Mouse (Mus musculus) embryonic facial prominence, embryonic 12.5 days (tissue): ENCODE measurements around the gene 2310046K23Rik. TPM values are rescaled to one million over a fixed set of nuclear protein-coding genes. Genes with fewer than 3 reads are reported as not detected.
"Not testable (repeated sequence)": the region's sequence is repeated elsewhere in the genome, so short reads cannot be mapped to it uniquely, and the experiment has no call there.

Experiments used
- ATAC-seq: fragments of 200-750 bp; cut with Nextera tagmentation; 2 replicates; pipeline ENCODE4 v1.8.0; 2017; ENCODE audit not compliant: insufficient number of reproducible peaks, insufficient read depth, low FRiP score, low TSS enrichment
- H3K27ac ChIP-seq: fragments of 300-500 bp; sonication (generic); 2 replicates; pipeline ENCODE4 v1.5.1; 2016; ENCODE audit warnings: mild to moderate bottlenecking
- H3K27me3 ChIP-seq: fragments of 300-500 bp; sonication (generic); 2 replicates; pipeline ENCODE4 v1.6.1; 2016; ENCODE audit warnings: mild to moderate bottlenecking, moderate library complexity
- H3K36me3 ChIP-seq: fragments of 300-500 bp; sonication (generic); 2 replicates; pipeline ENCODE4 v1.6.1; 2016; ENCODE audit warnings: mild to moderate bottlenecking
- H3K4me1 ChIP-seq: fragments of 300-500 bp; sonication (generic); 2 replicates; pipeline ENCODE4 v1.6.1; 2016
- H3K4me2 ChIP-seq: fragments of 300-500 bp; sonication (generic); replicated peaks from 2 replicates; pipeline ENCODE4 v1.6.1; 2016; ENCODE audit warnings: mild to moderate bottlenecking, moderate library complexity
- H3K4me3 ChIP-seq: fragments of 300-500 bp; sonication (generic); 2 replicates; pipeline ENCODE4 v1.5.1; 2016; ENCODE audit warnings: mild to moderate bottlenecking
- H3K9ac ChIP-seq: fragments of 300-500 bp; sonication (generic); 2 replicates; pipeline ENCODE4 v1.6.1; 2016; ENCODE audit warnings: mild to moderate bottlenecking, moderate library complexity
- H3K9me3 ChIP-seq: fragments of 300-500 bp; sonication (generic); 2 replicates; pipeline ENCODE4 v1.6.1; 2016; ENCODE audit warnings: mild to moderate bottlenecking, moderate library complexity
- WGBS: fragments of 180-500 bp; shearing (Covaris S2); methylation state at CpG from one replicate; pipeline ENCODE4 v1.1.7; 2016; 5-methylcytosine and 5-hydroxymethylcytosine counted together
- polyA plus RNA-seq: library from polyadenylated mRNA; unstranded; fragments of >200 nt; fragmentation: Nextera tagmentation; extraction: Ambion mirVana; gene quantifications from 2 replicates; pipeline ENCODE4 v1.2.1, GENCODE M21; 2016

Gene 2310046K23Rik
- polyA plus RNA-seq, 1 experiment from 2014 or later: not detected

DNA sequence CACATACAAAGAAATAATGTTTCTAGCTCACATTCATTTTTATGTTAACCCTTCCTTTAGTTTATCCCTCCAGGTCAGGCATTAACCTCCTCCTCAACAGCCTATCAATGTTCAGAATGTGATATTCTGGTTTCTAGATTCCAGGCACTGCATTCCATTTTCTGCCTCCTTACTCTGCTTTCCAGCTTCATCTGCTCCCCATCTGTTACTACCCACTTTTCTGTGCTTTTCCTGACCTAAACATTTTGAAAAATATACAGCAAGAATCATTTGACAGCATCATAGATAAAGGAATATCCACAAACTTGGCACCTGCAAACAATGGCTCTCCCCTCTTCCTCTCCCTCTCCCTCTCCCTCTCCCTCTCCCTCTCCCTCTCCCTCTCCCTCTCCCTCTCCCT, 30.8 kb downstream of the 2310046K23Rik start:
- H3K4me1 ChIP-seq: no peaks in the 10 kb centered on the region
- H3K36me3 ChIP-seq: no peaks in the 10 kb centered on the region
- ATAC-seq: no peak
- H3K9ac ChIP-seq: no peak overlapping the region
- H3K9me3 ChIP-seq: no peaks in the 10 kb centered on the region
- H3K27ac ChIP-seq: no peak overlapping the region
- no peaks in the 10 kb centered on the region for H3K27me3 ChIP-seq
- no peak overlapping the region for H3K4me2 ChIP-seq
- H3K4me3 ChIP-seq: no peak overlapping the region

DNA sequence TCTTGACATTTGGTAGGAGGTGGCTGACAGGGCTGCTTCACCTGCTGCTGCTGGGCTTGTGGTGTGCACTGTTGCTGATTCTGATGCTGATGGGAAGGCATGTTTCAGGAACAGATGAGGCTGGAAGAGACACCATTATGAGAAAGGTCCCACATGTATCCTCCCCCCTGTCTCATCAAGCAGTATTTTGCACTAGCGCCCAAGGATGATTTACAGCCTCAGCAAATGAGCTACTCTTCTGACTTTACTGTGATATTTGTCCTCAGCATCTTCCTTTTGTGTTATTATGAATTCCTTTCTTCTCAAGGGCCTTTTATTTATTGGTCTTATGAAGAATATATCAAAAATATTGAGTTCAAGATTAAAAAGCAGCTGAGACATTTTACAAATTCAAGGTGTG, 33.9 kb downstream of the 2310046K23Rik start, which contains the start of gene Sprr4:
Gene Sprr4 (minus strand): TSS at position 101 of the 400 bp plus-strand sequence.
- no peak within 1 kb of the TSS for H3K9ac ChIP-seq
- H3K27ac ChIP-seq: no peak within 1 kb of the TSS
- H3K9me3 ChIP-seq: no peaks in the 10 kb centered on the region
- H3K36me3 ChIP-seq: no peaks in the 10 kb centered on the region
- 83% methylated on average over 1 of the region's 1 CpGs for WGBS
- no peak for ATAC-seq
- H3K4me1 ChIP-seq: no peaks in the 10 kb centered on the region
- no peaks in the 10 kb centered on the region for H3K27me3 ChIP-seq
- no peak within 1 kb of the TSS for H3K4me3 ChIP-seq
- no peak within 1 kb of the TSS for H3K4me2 ChIP-seq

GRCm38 (mm10) chr3:92490262-92490661, 44.0 kb downstream of the 2310046K23Rik start:
- H3K36me3 ChIP-seq, H3K4me3 ChIP-seq, H3K9ac ChIP-seq, H3K9me3 ChIP-seq, H3K27me3 ChIP-seq, ATAC-seq, H3K4me2 ChIP-seq, H3K27ac ChIP-seq, H3K4me1 ChIP-seq: not testable (repeated sequence)

DNA sequence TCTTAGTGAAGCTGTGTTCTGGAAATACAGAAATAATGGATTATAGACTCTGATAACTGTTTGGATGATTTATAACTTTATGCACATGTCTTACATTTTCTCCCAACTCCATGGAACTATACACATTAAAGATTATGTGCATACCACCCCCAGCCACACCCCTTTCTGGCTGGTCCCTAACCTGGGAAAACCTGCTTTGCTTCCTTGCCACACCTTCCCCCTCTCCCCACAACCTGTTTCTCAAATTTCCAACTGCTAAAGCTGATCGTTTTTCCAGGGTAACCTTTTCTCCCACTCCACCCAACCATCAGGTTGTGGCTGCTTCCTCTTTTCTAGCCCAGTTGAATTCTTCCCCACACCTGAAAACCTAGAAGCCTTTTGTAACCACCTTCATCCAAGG, 48.0 kb downstream of the 2310046K23Rik start:
- Histone ChIP-seq H3K4me2 (no peak overlapping the region), H3K4me3 (no peak overlapping the region), H3K9ac (no peak overlapping the region), H3K27me3 (no peaks in the 10 kb centered on the region), H3K4me1 (no peaks in the 10 kb centered on the region), H3K9me3 (no peaks in the 10 kb centered on the region), H3K36me3 (no peaks in the 10 kb centered on the region), H3K27ac (no peak overlapping the region)
- ATAC-seq: no peak
- WGBS: 40% methylated on average over 1 of the region's 1 CpGs

DNA sequence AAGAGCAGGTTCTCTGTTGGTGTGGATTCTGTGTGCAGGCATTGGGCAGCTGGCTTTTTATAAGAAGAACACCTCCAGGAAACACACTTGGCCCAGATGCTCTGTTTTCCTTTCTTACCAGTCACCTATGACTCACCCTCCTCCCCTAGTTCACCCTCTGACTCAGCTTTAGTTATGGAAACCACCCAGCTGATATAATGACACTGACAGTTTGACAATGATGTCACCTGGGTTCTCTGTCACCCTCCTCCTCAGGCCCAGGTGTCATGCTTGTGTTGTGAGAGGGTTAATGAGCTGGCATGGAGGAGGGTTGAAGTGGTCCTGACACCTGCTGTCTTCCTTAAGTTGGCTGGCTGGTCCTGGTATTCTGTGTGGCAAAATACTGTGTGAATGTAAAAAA, 48.4 kb downstream of the 2310046K23Rik start, which contains the start of gene Sprr1a:
Gene Sprr1a (minus strand): TSS at position 33 of the 400 bp plus-strand sequence.
- ATAC-seq: no peak
- Histone ChIP-seq H3K4me1 (no peaks in the 10 kb centered on the region), H3K27ac (no peak within 1 kb of the TSS), H3K9ac (no peak within 1 kb of the TSS), H3K9me3 (no peaks in the 10 kb centered on the region), H3K4me3 (no peak within 1 kb of the TSS), H3K36me3 (no peaks in the 10 kb centered on the region), H3K4me2 (no peak within 1 kb of the TSS), H3K27me3 (no peaks in the 10 kb centered on the region)

Other genes starting within 250 kb of the 2310046K23Rik start
- not detected in 2 replicates for gene Sprr2a3, start 249.1 kb downstream of the 2310046K23Rik start, polyA plus RNA-seq
- gene Sprr2b, start 217.9 kb downstream of the 2310046K23Rik start, polyA plus RNA-seq: 0.61 TPM in 1 of 2 replicates, not detected in the other
- not detected in 2 replicates for gene Sprr2d, start 195.4 kb downstream of the 2310046K23Rik start, polyA plus RNA-seq
- not detected in 2 replicates for gene Sprr2e, start 182.4 kb downstream of the 2310046K23Rik start, polyA plus RNA-seq
- not detected in 2 replicates for gene Sprr2f, start 169.3 kb downstream of the 2310046K23Rik start, polyA plus RNA-seq
- not detected in 2 replicates for gene Sprr2h, start 148.8 kb downstream of the 2310046K23Rik start, polyA plus RNA-seq
- not detected in 2 replicates for gene Sprr2i, start 126.5 kb downstream of the 2310046K23Rik start, polyA plus RNA-seq
- gene Sprr2j-ps, start 116.4 kb downstream of the 2310046K23Rik start, polyA plus RNA-seq: not detected in 2 replicates
- 5.9 and 7.5 TPM in 2 replicates for gene Gm9774, start 105.1 kb downstream of the 2310046K23Rik start, polyA plus RNA-seq
- gene Sprr2k, start 101.9 kb downstream of the 2310046K23Rik start, polyA plus RNA-seq: not detected in 2 replicates
- not detected in 2 replicates for gene Sprr1b, start 95.7 kb downstream of the 2310046K23Rik start, polyA plus RNA-seq
- gene Sprr3, start 75.8 kb downstream of the 2310046K23Rik start, polyA plus RNA-seq: not detected in 2 replicates
- gene Sprr1a, start 48.6 kb downstream of the 2310046K23Rik start, polyA plus RNA-seq: 0.29 and 0.55 TPM in 2 replicates
- gene Sprr4, start 34.0 kb downstream of the 2310046K23Rik start, polyA plus RNA-seq: not detected in 2 replicates
- gene Ivl, start 39.2 kb upstream of the 2310046K23Rik start, polyA plus RNA-seq: not detected in 2 replicates
- gene Smcp, start 54.5 kb upstream of the 2310046K23Rik start, polyA plus RNA-seq: not detected in 2 replicates
- gene 2210017I01Rik, start 73.0 kb upstream of the 2310046K23Rik start, polyA plus RNA-seq: not detected in 2 replicates
- gene Lce6a, start 87.1 kb upstream of the 2310046K23Rik start, polyA plus RNA-seq: not detected in 2 replicates
- gene Lce1a1, start 113.8 kb upstream of the 2310046K23Rik start, polyA plus RNA-seq: not detected in 2 replicates
- not detected in 2 replicates for gene Lce1b, start 122.4 kb upstream of the 2310046K23Rik start, polyA plus RNA-seq
- not detected in 2 replicates for gene Lce1a2, start 135.8 kb upstream of the 2310046K23Rik start, polyA plus RNA-seq
- not detected in 2 replicates for gene Lce1c, start 144.7 kb upstream of the 2310046K23Rik start, polyA plus RNA-seq
- not detected in 2 replicates for gene Lce1d, start 152.7 kb upstream of the 2310046K23Rik start, polyA plus RNA-seq
- not detected in 2 replicates for gene Lce1e, start 174.6 kb upstream of the 2310046K23Rik start, polyA plus RNA-seq
- not detected in 2 replicates for gene Lce1f, start 185.8 kb upstream of the 2310046K23Rik start, polyA plus RNA-seq
- gene Gm38119, start 204.6 kb upstream of the 2310046K23Rik start, polyA plus RNA-seq: not detected in 2 replicates
- not detected in 2 replicates for gene Lce1g, start 217.8 kb upstream of the 2310046K23Rik start, polyA plus RNA-seq
- gene Lce1h, start 230.6 kb upstream of the 2310046K23Rik start, polyA plus RNA-seq: not detected in 2 replicates
- not detected in 2 replicates for gene Lce1i, start 244.4 kb upstream of the 2310046K23Rik start, polyA plus RNA-seq